Mouse (Mus musculus): ENCODE measurements at regions not wholly inside any gene's neighbourhood (a gene's known extent, or its start where the extent isn't known, plus 50 kb on each side); places are given as distances from the start of the nearest gene placed in this dataset.

DNA sequence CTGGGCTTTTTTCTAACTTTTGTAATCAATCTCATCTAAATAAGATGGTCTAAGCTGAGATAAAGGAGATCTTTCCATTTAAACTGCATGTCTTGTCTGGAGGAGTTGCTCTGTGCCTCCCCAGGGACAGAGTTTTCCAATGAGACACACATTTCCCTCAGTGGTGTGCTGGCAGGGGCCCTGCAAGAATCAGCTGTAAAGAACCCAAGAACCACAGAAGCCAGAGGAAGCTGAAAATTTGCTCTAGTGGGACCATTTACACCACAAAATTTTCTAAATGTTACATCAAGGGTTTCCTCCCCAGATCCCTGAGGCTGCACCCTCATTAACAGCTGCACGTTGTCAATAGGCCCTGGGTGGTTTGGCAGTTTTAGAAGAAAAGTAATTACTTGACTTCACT lies 301.0 kb upstream of the Ttc14 start:
- no peak for DNase-seq (ENCODE audit: low spot score in 2 of 2)

DNA sequence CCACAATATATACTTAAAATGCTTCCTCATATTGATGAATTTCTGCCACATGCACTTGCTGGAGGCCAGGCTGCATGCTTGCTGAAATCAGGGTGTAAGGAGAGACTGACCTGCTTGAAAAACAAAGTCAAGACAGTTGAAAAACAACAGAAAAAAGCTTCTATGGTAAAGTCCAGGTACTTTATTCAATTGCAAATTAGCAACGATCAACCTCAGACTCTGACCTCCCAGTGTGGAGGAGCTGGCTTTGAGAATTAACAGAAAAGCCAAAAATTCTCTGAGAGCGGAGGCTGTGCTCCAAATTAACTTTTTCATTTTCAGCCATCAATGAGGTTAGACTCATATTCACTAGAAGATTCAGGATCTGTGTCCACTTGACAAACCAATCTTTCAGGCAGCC lies 291.4 kb upstream of the Ttc14 start:
- no peak for DNase-seq (ENCODE audit: low spot score in 2 of 2)

GRCm38 (mm10) chr3:33544161-33544560 lies 255.5 kb upstream of the Ttc14 start:
- peak in 1 of 2 experiments; percentile 14 for DNase-seq (ENCODE audit: low spot score in 2 of 2)

DNA sequence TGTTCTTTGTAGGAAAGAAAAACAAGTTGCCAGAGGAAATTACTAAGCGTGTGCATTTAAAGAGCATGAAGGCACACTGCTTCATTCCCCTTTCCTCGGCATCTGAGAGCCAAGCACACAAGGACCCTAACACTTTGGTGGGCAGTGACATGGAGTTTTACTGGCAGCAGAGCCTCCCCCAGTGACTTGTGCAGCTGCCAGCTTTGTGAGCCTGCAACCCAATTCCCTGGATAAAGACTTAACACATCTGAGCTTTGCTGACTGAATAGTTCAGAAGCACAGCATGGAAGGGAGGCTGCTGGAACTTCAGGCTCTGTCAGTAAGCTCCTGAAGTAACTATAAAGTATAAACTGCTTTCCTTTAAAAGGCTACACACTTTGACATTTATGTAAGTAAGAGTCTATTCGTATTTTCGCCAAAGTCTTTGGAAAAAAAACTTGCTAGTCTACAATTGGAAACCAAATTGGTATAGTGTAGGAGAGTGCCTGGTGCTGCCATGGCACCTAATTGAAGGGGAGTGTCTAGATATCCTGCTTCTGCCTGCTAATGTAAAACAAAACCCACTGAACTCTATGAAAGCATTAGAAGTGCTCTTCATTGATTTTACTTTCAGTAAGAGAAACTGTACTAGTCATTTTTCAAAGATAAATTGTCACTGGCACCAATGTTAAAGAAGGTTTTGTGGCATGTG lies 236.8 kb upstream of the Ttc14 start:
- DNase-seq (ENCODE audit: low spot score in 2 of 2) = no peak

DNA sequence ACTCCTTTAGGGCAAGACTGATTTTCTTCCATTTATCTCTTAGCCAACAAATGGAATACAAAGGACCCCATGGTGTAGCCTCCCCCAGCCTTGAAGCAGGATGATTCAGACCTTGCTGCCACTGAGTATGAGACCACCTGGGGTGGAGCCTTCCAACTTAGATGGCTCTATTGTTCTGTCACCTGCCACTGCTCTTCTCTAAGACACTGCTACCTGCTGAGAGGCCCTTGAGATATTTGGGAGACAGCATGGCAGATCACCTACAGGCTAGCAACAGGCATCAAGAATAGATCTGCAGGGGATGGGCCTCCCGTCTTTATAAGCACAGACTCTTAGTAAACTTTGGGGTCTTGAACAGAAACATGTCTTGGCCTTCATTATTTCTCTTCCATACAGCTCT lies 219.0 kb upstream of the Ttc14 start:
- DNase-seq (ENCODE audit: low spot score in 2 of 2) = no peak

DNA sequence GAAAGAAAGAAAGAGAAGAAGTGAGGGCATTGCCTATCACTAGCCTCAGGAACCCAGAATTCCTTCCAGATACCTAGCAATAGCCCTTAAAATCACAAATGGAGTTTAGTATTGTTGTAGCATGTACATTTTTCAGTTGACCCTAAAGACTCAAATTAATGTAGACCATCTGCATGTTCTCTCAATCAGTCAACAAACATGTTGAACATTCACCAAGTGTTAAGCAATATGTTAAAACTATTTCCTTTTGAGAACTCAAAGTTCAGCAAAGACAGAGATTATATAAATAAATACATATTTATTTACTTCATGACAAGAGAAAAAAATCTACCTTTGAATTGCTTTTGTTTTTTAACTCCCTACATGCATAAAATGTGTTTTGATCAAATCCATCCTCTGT lies 185.4 kb upstream of the Ttc14 start:
- DNase-seq (ENCODE audit: low spot score in 2 of 2) = no peak

- no peak for DNase-seq (ENCODE audit: low spot score in 2 of 2)
These were observed 182.8 kb upstream of the Ttc14 start for GRCm38 (mm10) chr3:33616871-33617270.

DNA sequence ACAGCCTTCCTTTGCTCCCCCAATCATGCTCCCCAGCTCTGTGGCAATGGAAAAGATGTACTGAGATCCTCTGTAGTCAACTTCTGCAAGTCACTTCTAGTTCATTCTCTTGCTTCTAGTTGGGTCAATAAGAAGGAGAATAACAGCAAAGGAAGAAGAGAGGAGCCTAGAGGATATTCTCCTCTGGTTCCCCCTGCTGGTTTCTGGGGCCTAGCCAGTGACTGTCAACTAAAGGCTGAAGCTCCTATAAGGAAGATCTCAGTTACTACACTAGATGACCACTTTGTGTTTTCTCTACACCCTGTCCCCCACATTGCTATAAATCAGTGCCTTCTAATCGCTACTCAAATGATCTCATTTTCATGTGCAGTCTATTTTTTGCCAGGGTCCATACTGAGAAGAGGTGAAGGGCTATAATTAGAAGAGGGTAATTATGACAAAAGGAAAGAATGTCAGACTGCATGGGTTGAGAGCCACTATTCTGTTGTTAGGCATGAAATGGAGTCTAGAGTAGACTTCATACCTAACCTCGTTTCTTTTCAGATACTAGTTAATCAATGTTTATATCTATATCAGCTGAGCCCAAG lies 166.6 kb upstream of the Ttc14 start:
- DNase-seq (ENCODE audit: low spot score in 2 of 2) = no peak

DNA sequence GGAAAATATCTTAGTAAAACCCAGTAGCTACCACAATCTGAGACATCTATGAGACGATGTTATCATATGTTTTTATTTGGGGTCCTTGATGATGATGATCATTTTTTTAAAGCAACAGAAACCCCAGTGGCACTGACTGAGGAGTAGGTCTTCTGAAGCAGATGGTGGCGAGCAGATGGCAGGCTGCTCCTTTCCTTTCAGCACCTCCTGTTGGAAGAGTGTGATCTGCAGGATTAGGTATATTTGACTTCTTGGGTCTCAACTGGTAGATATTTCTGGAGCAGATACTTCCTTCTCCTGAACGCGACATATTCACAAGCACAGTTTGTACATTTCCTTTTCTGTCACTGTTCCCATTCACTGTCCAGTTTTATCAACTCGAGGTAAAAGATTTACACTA lies 141.0 kb upstream of the Ttc14 start:
- peak in 1 of 2 experiments; percentile 6 for DNase-seq (ENCODE audit: low spot score in 2 of 2)
